Mouse (Mus musculus) heart, embryonic 14.5 days (tissue): ENCODE results near the gene Epp13. TPM values are rescaled to one million over a fixed set of nuclear protein-coding genes. Genes with fewer than 3 reads are reported as not detected.
"Not testable (repeated sequence)": the region's sequence is repeated elsewhere in the genome, so short reads cannot be mapped to it uniquely, and the experiment has no call there.

Experiments
- ATAC-seq: fragments of 200-750 bp; cut with Nextera tagmentation; 2 replicates; pipeline ENCODE4 v1.8.0; 2017; ENCODE audit warnings: low read depth, moderate TSS enrichment; ENCODE audit not compliant: insufficient number of reproducible peaks, insufficient read depth, low FRiP score
- H3K27ac ChIP-seq, 2 experiments: fragments of 200-500 bp in 1 of 2; fragments of 300-500 bp in 1 of 2; sonication (generic) in 1 of 2; replicated peaks in 1 of 2; 2 replicates each; pipeline ENCODE4 v1.5.1; 2012 to 2014; ENCODE audit warnings: low read depth in 2 of 2, low read length in 2 of 2, control low read depth in 1 of 2, mild to moderate bottlenecking in 1 of 2, mixed read lengths in 1 of 2; ENCODE audit not compliant: control insufficient read depth in 1 of 2, insufficient read depth in 1 of 2
- H3K27me3 ChIP-seq: fragments of 300-500 bp; sonication (generic); 2 replicates; pipeline ENCODE4 v1.6.1; 2014; ENCODE audit warnings: mild to moderate bottlenecking, low read length, control low read depth; ENCODE audit not compliant: control insufficient read depth, insufficient read depth
- H3K36me3 ChIP-seq: fragments of 300-500 bp; sonication (generic); 2 replicates; pipeline ENCODE4 v1.6.1; 2014; ENCODE audit warnings: mild to moderate bottlenecking, control low read depth, low read length, mixed read lengths; ENCODE audit not compliant: control insufficient read depth, insufficient read depth
- H3K4me1 ChIP-seq, 2 experiments: fragments of 200-500 bp in 1 of 2; fragments of 300-500 bp in 1 of 2; sonication (generic) in 1 of 2; 2 replicates each; pipeline ENCODE4 v1.6.1; 2012 to 2014; ENCODE audit warnings: low read length in 2 of 2, control low read depth in 1 of 2, mixed read lengths in 1 of 2; ENCODE audit not compliant: control insufficient read depth in 2 of 2, insufficient read depth in 2 of 2
- H3K4me2 ChIP-seq: fragments of 300-500 bp; sonication (generic); 2 replicates; pipeline ENCODE4 v1.6.1; 2014; ENCODE audit warnings: mild to moderate bottlenecking, low read length
- H3K4me3 ChIP-seq, 2 experiments: fragments of 200-500 bp in 1 of 2; fragments of 300-500 bp in 1 of 2; sonication (generic) in 1 of 2; 2 replicates each; pipeline ENCODE4 v1.5.1; 2012 to 2014; ENCODE audit warnings: low read length in 2 of 2, mild to moderate bottlenecking in 2 of 2, control low read depth in 1 of 2, low read depth in 1 of 2, moderate library complexity in 1 of 2; ENCODE audit not compliant: control insufficient read depth in 1 of 2, insufficient read depth in 1 of 2
- H3K9ac ChIP-seq: fragments of 300-500 bp; sonication (generic); 2 replicates; pipeline ENCODE4 v1.6.1; 2014; ENCODE audit warnings: mild to moderate bottlenecking, low read length
- H3K9me3 ChIP-seq: fragments of 300-500 bp; sonication (generic); 2 replicates; pipeline ENCODE4 v1.6.1; 2016; ENCODE audit warnings: low read length, control low read depth; ENCODE audit not compliant: control insufficient read depth
- WGBS: fragments of 180-500 bp; shearing (Covaris S2); extraction: QIAGEN DNeasy Blood & Tissue Kit; methylation state at CpG from one replicate; pipeline ENCODE4 v1.1.7; 2014; 5-methylcytosine and 5-hydroxymethylcytosine counted together
- polyA plus RNA-seq: library from polyadenylated mRNA; unstranded; fragments of >200 nt; fragmentation: Nextera tagmentation; extraction: Ambion mirVana; gene quantifications from 2 replicates; pipeline ENCODE4 v1.2.1, GENCODE M21; 2014

Epp13 gene
- polyA plus RNA-seq, 1 experiment from 2014 or later: not detected

- H3K27me3 ChIP-seq, H3K4me2 ChIP-seq, H3K36me3 ChIP-seq, H3K4me1 ChIP-seq, H3K27ac ChIP-seq, H3K9me3 ChIP-seq, H3K9ac ChIP-seq, H3K4me3 ChIP-seq, ATAC-seq: not testable (repeated sequence)
- WGBS: 26% methylated on average over 1 of the region's 1 CpGs
Measured at GRCm38 (mm10) chr7:6240841-6241425, 11.6 kb upstream of the Epp13 start.

GRCm38 (mm10) chr7:6244361-6245292, 7.9 kb upstream of the Epp13 start:
- Histone ChIP-seq H3K36me3 (no peaks in the 10 kb centered on the region), H3K4me2 (no peak overlapping the region), H3K27ac (no peak overlapping the region), H3K4me3 (no peak overlapping the region), H3K9ac (no peak overlapping the region), H3K9me3 (no peaks in the 10 kb centered on the region), H3K27me3 (no peaks in the 10 kb centered on the region), H3K4me1 (no peaks in the 10 kb centered on the region)
- 34% methylated on average over 11 of the region's 11 CpGs for WGBS
- ATAC-seq: no peak

DNA sequence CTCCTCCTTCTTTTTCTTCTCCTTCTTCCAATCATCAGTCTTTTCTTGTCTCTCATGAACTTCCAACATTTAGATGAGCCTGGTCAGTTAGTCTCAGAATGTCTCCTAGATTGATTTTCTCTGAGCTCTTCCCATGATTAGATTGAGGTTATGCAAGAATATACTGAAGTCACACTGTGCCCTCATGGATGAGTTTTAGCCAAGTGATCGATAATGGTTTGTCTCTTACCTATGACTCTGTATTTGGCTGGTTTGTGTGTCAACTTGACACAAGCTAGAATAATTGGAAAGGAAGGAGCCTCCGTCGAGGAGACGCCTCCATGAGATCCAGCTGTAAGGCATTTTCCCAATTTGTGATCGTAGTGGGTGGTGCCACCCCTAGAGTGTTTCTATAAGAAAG, 1.9 kb downstream of the Epp13 start:
- no peak for ATAC-seq
- H3K4me3 ChIP-seq: no peak overlapping the region
- no peaks in the 10 kb centered on the region; the same call in 1 of the 2 replicates for H3K9me3 ChIP-seq
- 86% methylated on average over 5 of the region's 5 CpGs for WGBS
- H3K4me1 ChIP-seq: no peaks in the 10 kb centered on the region
- H3K4me2 ChIP-seq: no peak overlapping the region
- H3K36me3 ChIP-seq: no peaks in the 10 kb centered on the region
- H3K27ac ChIP-seq: no peak overlapping the region
- no peaks in the 10 kb centered on the region for H3K27me3 ChIP-seq
- no peak overlapping the region for H3K9ac ChIP-seq

DNA sequence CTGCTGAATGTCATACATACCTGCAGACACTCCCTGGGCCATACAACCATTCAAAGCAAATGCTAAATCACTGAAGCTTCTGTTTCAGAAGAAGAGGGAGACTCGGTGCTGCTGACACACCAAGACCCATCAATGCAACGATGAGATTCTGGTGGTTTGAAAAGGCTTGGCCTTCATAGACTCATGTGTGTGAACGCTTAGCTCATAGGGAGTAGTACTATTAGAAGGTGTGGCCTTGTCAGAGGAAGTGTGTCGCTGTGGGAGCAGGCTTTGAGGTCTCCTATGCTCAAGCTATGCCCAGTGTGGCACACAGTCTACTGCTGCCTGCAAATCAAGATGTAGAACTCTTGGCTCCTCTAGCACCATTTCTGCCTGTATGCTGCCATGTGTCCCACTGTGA, 4.9 kb downstream of the Epp13 start:
- no peaks in the 10 kb centered on the region for H3K36me3 ChIP-seq
- H3K27me3 ChIP-seq: no peaks in the 10 kb centered on the region
- WGBS: 81% methylated on average over 4 of the region's 4 CpGs
- no peaks in the 10 kb centered on the region; the same call in 1 of the 2 replicates for H3K9me3 ChIP-seq
- H3K4me2 ChIP-seq: no peak overlapping the region
- H3K9ac ChIP-seq: no peak overlapping the region
- ATAC-seq: no peak
- H3K27ac ChIP-seq: no peak overlapping the region
- no peak overlapping the region for H3K4me3 ChIP-seq
- H3K4me1 ChIP-seq: no peaks in the 10 kb centered on the region

- no peaks in the 10 kb centered on the region for H3K36me3 ChIP-seq
- no peaks in the 10 kb centered on the region for H3K27me3 ChIP-seq
- H3K9me3 ChIP-seq: no peaks in the 10 kb centered on the region; the same call in 1 of the 2 replicates
- H3K4me3 ChIP-seq: no peak overlapping the region
- no peaks in the 10 kb centered on the region for H3K4me1 ChIP-seq
- WGBS: 40% methylated on average over 16 of the region's 16 CpGs
- no peak for ATAC-seq
- H3K4me2 ChIP-seq: no peak overlapping the region
- no peak overlapping the region for H3K9ac ChIP-seq
- no peak overlapping the region for H3K27ac ChIP-seq
Measured at GRCm38 (mm10) chr7:6258232-6259220, 6.0 kb downstream of the Epp13 start.

DNA sequence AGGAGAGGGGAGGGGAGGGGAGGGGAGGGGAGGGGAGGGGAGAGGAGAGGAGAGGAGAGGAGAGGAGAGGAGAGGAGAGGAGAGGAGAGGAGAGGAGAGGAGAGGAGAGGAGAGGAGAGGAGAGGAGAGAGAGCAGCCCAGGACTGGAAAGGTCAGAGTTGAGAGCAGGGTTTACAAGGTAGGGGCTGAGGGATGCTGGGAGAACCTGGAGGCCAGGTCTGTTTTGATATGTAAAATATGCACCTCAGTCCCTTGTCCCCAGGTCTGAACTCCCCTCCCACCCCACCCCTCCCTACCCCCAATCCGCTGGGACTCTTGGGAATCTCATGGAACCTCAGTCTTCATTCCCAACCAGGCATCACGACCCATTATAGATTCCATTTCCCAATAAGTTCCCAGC, 7.5 kb downstream of the Epp13 start:
- H3K9me3 ChIP-seq, H3K9ac ChIP-seq, H3K27ac ChIP-seq, H3K27me3 ChIP-seq, H3K4me3 ChIP-seq, ATAC-seq, H3K36me3 ChIP-seq, H3K4me2 ChIP-seq, H3K4me1 ChIP-seq: not testable (repeated sequence)
- WGBS: 31% methylated on average over 2 of the region's 2 CpGs

- WGBS: 75% methylated on average over 3 of the region's 3 CpGs
- H3K9me3 ChIP-seq: no peaks in the 10 kb centered on the region
- H3K4me3 ChIP-seq: no peak overlapping the region
- H3K27me3 ChIP-seq: no peaks in the 10 kb centered on the region
- H3K4me2 ChIP-seq: no peak overlapping the region
- no peaks in the 10 kb centered on the region for H3K4me1 ChIP-seq
- no peak overlapping the region for H3K27ac ChIP-seq
- H3K36me3 ChIP-seq: no peaks in the 10 kb centered on the region
- no peak for ATAC-seq
- H3K9ac ChIP-seq: no peak overlapping the region
Measured at GRCm38 (mm10) chr7:6262120-6262519, 9.6 kb downstream of the Epp13 start.
